Mouse (Mus musculus) layer of hippocampus, postnatal 25 days (tissue): Measurements from ENCODE around the gene Stra8. TPM values are rescaled to one million over a fixed set of nuclear protein-coding genes. Genes with fewer than 3 reads are reported as not detected.

ENCODE experiments used
- DNase-seq, 2 experiments: peaks; one replicate each; pipeline ENCODE4 v3.0.0; 2022; ENCODE audit warnings: mixed read lengths in 2 of 2, low spot score in 1 of 2; ENCODE audit errors: extremely low spot score in 1 of 2
- total RNA-seq, 2 experiments: library from RNA; stranded (reverse); gene quantifications; 2 replicates each; pipeline ENCODE4 v1.2.3; 2021

Stra8 gene
- total RNA-seq, 2 experiments from 2014 or later, result not detected

DNA sequence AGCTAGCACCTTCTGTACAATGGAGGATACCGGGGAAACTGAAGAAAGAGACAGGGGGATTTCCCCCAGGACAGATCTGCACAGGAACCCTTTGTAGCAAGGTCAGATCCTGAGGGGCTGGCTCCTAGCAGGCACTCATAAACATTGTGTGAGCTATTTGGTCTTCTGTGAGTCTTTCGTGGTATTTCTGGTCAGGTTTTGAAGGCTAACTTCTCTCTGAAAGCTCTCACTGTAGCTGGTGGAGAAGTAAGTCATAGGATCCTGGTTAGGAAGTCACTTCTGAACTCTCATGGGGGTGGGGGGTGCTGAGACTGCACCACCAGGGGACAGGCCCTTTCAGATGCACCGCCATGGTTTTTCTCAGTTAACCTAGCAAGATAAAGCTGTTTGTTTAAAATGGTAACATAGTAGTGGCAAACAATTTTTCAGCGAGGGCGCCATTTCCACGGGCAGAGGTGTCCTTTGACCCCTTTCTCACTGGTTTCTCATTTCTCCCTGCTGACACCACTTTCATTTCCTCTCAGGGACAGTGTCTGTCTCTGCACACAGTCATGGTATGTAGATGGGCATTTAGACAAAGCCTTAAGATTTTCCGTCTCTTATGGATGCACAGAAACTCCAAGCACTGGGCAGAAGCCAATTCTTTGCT, 18.4 kb downstream of the Stra8 start:
- no peak for DNase-seq

GRCm38 (mm10) chr6:34938929-34939325, 19.0 kb downstream of the Stra8 start:
- DNase-seq, result no peak

DNA sequence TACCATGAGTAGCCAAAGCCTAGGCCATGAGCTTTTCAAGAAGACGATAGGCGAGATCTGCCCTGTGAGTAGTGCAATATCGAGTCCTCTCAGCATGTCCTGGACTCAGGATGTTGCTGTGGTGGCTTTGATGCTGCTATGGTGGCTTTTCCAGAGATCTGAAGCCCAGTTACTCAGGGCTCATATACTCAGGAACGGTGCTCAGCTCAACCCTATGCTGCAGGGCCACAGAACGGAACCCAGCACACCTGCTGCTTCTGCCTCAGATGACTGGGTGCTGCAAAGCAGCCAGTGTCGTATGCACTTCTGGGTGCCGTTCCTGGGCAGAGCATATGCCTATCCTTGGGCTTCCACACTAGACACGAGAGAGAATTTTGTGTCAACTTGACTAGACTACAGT, 19.5 kb downstream of the Stra8 start:
- DNase-seq, result no peak

GRCm38 (mm10) chr6:34941496-34941895, 21.5 kb downstream of the Stra8 start:
- no peak for DNase-seq

DNA sequence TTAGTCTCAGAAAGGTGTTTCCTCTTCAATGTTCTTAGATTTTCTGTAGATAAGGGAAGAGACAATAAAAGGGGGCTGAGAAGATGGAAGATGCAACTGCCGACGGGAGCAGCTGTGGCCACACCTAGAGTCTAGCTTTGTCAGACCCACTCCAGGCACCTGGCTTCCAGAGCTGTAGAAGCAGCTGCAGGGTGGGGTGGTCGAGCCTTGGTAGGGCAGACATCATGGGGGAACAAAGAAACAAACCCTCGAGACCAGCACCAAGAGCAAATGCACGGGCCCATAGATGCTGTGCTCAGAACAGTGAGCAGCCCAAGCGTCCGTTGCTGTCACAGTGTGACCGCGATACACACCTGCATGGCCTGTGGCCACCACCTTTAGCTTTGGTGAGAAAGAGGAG, 22.5 kb downstream of the Stra8 start:
- DNase-seq, result no peak

- no peak for DNase-seq
These were observed 23.5 kb downstream of the Stra8 start for GRCm38 (mm10) chr6:34943499-34943898.

DNA sequence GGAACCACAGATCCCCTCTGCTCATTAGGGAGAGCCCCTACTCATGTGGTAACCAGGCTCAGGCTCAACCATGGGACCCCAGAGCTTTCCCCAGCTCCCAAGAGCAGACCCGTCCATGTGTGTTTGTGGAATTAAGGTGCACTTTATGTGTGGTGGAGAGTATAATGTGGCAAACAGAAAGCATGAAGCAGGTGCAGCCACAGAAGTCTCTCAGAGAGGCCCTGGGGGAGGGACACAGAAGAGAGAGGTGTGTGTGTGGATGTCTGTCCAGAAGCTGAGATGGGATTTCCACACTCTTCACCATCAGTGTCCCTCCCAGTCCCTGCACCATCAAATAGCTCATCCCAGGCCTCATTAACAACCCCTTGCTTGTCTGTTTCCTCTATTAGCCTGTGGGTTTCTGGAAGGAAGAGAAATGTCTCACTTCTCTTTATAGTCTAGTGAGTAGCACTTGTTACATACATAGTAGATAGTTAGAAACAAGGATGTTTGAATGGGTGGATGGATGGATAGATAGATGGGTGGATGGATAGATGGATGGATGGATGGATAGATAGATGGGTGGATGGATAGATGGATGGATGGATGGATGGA, 26.6 kb downstream of the Stra8 start:
- DNase-seq, result no peak

- DNase-seq, result no peak
These were observed 28.5 kb downstream of the Stra8 start for GRCm38 (mm10) chr6:34948461-34948860.

DNA sequence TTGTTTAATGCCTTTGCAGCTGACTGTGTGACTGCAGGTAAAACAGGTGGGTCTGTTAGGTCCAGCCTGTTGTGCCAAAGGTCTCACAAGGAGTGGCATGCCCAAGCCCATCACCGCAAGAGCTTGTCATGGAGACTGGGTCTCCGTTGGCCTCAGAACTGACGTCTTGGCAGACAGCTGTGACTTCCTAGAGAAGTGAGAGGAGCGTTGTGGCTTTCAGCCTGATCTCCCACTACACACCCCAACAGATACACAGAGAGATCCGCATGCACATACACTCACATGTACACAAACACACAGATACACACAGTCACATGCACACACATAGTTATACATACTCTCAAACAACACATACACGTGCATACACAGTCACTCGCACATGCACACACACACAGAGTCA, 31.6 kb downstream of the Stra8 start:
- DNase-seq, result no peak

DNA sequence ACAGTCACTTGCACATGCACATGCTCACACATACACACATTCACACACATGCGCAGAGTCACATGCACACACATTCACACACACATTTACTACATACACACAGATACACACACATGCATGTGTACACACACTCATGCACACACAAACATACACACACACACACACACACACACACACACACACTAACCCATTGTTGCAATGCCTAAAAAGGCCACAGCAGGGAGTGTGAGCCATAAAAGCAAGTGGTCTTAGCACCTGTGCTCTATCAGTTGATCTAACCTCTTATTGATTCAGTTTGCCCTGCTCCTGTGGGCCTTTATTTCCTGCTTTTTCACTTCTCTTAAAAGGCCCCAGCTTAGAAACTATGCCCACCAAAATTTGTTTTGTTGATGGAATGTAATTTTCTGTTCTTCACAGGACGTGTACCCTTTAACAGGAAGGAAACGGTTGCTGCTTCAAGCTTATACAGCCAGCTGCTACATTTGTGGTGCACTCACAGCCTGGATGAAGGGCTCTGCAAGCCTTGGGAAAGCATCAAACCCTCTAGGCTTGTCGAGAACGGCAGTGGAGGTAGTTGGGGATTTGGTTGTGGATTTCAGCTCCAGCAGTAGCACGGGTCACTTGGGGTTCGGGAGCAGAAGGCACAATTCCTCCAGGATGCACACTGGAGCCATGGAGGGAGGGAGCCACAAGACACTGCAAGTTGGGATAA, 32.1 kb downstream of the Stra8 start:
- no peak for DNase-seq

DNA sequence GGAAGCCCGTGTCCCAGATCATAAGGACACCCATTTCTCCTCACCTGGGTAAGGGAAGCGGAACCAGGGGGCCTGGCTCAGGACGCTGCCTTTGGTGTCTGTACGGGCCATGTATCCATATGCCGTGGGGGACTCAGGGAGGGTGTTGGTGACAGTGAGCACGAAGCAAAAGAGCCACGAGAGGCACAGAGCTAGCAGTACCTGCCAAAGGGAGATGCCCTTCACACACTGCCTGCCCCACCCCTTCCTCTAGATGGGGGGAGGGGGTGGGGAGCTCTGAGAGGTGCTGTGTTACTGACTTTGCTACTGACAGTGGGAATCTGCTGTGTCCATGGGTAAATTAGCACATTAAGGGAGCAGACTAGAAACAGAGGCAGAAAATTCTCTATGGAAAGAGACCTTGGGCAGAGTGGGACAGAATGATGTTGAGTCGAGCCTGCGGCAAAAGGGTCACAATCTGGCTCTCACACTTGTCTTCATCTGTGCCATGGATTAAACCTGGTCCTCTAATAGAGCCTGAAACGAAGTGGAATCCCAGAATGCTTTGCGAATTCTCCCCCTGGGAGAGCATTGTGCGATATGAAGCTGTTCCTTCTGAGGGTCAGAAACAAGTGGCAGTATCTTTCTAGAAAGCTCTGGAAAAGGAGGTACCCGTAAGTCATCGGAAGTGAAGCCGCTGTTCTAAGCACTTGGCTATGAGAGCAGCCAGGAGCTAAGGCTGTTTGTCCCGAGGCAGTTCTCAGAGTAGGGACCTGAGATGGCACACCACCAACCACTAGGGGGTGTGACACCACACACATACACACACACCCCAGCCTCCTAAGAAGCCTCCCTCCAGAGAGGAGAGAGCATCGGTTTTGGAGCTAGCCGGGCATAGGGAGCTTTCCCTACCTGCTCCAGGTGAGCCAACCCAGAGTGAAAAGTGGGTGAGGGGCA, 35.2 kb downstream of the Stra8 start:
- DNase-seq, result no peak

DNA sequence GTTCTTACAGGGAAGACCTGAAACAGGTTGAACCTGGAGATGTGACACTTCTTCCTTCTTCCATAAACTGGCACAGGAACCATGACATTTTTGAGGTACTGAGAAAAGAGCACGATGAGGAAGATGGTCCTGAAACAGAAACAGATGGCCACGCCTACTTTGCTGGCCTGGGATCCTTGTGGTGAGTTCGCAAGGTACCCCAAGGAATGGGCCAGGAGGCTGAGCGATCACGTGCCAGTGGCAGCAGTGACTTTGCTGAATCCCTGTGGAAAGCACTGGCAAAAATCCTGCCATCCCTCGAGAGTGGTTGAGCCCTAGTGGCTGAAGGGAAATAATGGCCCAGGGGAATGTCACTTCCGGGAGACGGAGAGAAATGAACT, 35.9 kb downstream of the Stra8 start:
- DNase-seq, result no peak

DNA sequence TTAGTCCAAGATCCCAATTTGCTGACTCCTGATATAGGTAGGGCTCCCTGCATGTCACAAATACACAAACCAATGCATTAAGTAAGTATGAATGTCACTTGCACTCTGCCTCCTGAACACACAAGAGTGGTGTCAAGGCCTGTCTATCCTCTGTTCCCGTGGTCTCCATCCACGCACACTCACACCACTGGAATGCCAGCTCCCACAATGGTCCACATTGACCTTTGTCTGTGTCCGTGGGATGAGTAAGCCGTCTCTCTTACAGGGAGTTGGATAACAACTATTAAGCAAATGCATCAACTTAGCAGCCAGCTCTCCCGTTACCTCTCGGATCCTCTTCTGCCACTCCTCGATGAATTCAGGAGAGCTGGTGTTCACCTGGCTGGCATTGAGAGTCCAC, 39.2 kb downstream of the Stra8 start:
- DNase-seq, result no peak

DNA sequence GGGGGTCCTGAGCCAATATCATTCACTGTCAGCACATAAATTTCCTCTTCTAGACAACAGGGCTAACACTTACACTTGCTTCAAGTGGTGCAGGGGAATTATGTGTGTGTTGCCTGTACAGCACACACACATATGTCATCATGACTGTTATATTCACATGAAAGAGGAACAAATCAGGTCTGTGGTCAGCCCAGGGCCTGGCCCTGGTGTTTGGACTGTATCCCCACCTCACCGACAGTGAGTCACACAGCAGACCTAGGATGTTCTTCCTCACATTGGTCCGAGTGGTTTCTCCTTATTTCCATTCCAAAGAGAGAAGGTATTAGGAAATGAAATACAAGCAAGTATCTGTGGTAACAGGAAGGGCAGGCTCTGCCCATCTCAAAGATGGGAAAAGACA, 44.6 kb downstream of the Stra8 start:
- DNase-seq, result no peak

GRCm38 (mm10) chr6:34965819-34966539, 46.0 kb downstream of the Stra8 start:
- no peak for DNase-seq

DNA sequence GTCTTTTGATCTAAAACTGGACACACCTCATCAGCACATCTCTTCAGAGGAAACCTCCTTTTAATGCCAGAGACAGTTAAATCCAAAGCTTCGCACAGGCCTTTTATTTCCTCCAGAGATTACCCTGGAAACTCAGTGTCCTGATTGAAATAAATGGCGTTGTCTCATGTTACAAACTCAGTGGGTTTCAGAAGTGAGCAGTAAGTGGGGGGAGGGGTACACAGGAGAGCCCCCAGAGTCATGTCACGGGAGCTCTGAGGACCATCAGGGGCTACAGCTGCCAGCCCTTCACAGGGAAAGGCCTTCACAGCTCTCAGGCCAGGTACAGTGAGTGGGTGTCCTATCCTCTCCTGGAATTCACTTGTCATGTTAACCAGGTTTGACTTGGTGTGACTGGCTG, 51.2 kb downstream of the Stra8 start:
- DNase-seq, result no peak

- no peak for DNase-seq
These were observed 59.3 kb downstream of the Stra8 start for GRCm38 (mm10) chr6:34979291-34979690.

- no peak for DNase-seq
These were observed 60.7 kb downstream of the Stra8 start for GRCm38 (mm10) chr6:34980661-34981060.

GRCm38 (mm10) chr6:34987085-34987645, 67.2 kb downstream of the Stra8 start:
- DNase-seq, result no peak
